Mouse (Mus musculus) lung, embryonic 15.5 days (tissue): ENCODE data around the gene Prps1. TPM values are rescaled to one million over a fixed set of nuclear protein-coding genes. Genes with fewer than 3 reads are reported as not detected.

Experiments
- ATAC-seq: fragments of 200-750 bp; cut with Nextera tagmentation; 2 replicates; pipeline ENCODE4 v1.8.0; 2017; ENCODE audit warnings: moderate number of reproducible peaks, borderline replicate concordance; ENCODE audit not compliant: low FRiP score, low TSS enrichment; ENCODE audit errors: extremely low read depth
- H3K27ac ChIP-seq: fragments of 300-500 bp; sonication (generic); 2 replicates; pipeline ENCODE4 v1.5.1; 2015; ENCODE audit warnings: moderate library complexity, mild to moderate bottlenecking, inconsistent platforms
- H3K27me3 ChIP-seq: fragments of 300-500 bp; sonication (generic); 2 replicates; pipeline ENCODE4 v1.6.1; 2015; ENCODE audit warnings: inconsistent platforms
- H3K36me3 ChIP-seq: fragments of 300-500 bp; sonication (generic); 2 replicates; pipeline ENCODE4 v1.6.1; 2015; ENCODE audit warnings: inconsistent platforms
- H3K4me1 ChIP-seq: fragments of 300-500 bp; sonication (generic); 2 replicates; pipeline ENCODE4 v1.6.1; 2015; ENCODE audit warnings: inconsistent platforms
- H3K4me2 ChIP-seq: fragments of 300-500 bp; sonication (generic); 2 replicates; pipeline ENCODE4 v1.6.1; 2015; ENCODE audit warnings: inconsistent platforms, mild to moderate bottlenecking, moderate library complexity
- H3K4me3 ChIP-seq: fragments of 300-500 bp; sonication (generic); 2 replicates; pipeline ENCODE4 v1.5.1; 2015; ENCODE audit warnings: mild to moderate bottlenecking, inconsistent platforms
- H3K9ac ChIP-seq: fragments of 300-500 bp; sonication (generic); 2 replicates; pipeline ENCODE4 v1.6.1; 2015; ENCODE audit warnings: inconsistent platforms
- H3K9me3 ChIP-seq: fragments of 300-500 bp; sonication (generic); 2 replicates; pipeline ENCODE4 v1.6.1; 2016; ENCODE audit warnings: inconsistent platforms
- WGBS: fragments of 180-500 bp; shearing (Covaris S2); methylation state at CpG from one replicate; pipeline ENCODE4 v1.1.7; 2015; 5-methylcytosine and 5-hydroxymethylcytosine counted together
- polyA plus RNA-seq: library from polyadenylated mRNA; unstranded; fragments of >200 nt; fragmentation: Nextera tagmentation; extraction: Ambion mirVana; gene quantifications from 2 replicates; pipeline ENCODE4 v1.2.1, GENCODE M21; 2015

Gene Prps1
- polyA plus RNA-seq, 1 experiment from 2014 or later: 38.1 TPM

- H3K4me3 ChIP-seq: no peak overlapping the region
- H3K9ac ChIP-seq: no peak overlapping the region
- H3K9me3 ChIP-seq: no peaks in the 10 kb centered on the region
- WGBS: 77% methylated on average over 8 of the region's 8 CpGs
- ATAC-seq: no peak
- no peak overlapping the region for H3K27ac ChIP-seq
- peaks cover 2% of the 10 kb centered on the region; the same call in 1 of the 2 replicates for H3K27me3 ChIP-seq
- 0 out of 2 replicates have a peak, but pooled peaks cover 3% of the 10 kb centered on the region for H3K4me1 ChIP-seq
- H3K4me2 ChIP-seq: no peak overlapping the region
- H3K36me3 ChIP-seq: no peaks in the 10 kb centered on the region
These were observed 61.9 kb downstream of the Prps1 start for GRCm38 (mm10) chrX:140518351-140518750.

GRCm38 (mm10) chrX:140520146-140521102, 64.0 kb downstream of the Prps1 start:
- Histone ChIP-seq H3K27ac (peak overlapping the region; percentile 74), H3K4me2 (peak overlapping the region; percentile 51), H3K9ac (no peak overlapping the region), H3K9me3 (no peaks in the 10 kb centered on the region), H3K4me3 (peak overlapping the region; percentile 12; the same call in 1 of the 2 replicates), H3K36me3 (no peaks in the 10 kb centered on the region), H3K27me3 (no peaks in the 10 kb centered on the region; the same call in 1 of the 2 replicates), H3K4me1 (0 out of 2 replicates have a peak, but pooled peaks cover 3% of the 10 kb centered on the region)
- WGBS: 19% methylated on average over 25 of the region's 25 CpGs
- ATAC-seq: peak; percentile 97

- Histone ChIP-seq H3K4me1 (0 out of 2 replicates have a peak, but pooled peaks cover 3% of the 10 kb centered on the region), H3K36me3 (no peaks in the 10 kb centered on the region), H3K27ac (no peak overlapping the region), H3K9me3 (no peaks in the 10 kb centered on the region), H3K4me2 (no peak overlapping the region), H3K27me3 (no peaks in the 10 kb centered on the region; the same call in 1 of the 2 replicates), H3K4me3 (no peak overlapping the region), H3K9ac (no peak overlapping the region)
- ATAC-seq: no peak
- 47% methylated on average over 14 of the region's 14 CpGs for WGBS
These were observed 65.8 kb downstream of the Prps1 start for GRCm38 (mm10) chrX:140522071-140522765.

- H3K4me2 ChIP-seq: no peak overlapping the region
- 0 out of 2 replicates have a peak, but pooled peaks cover 3% of the 10 kb centered on the region for H3K4me1 ChIP-seq
- 85% methylated on average over 5 of the region's 5 CpGs for whole genome bisulfite sequencing
- no peaks in the 10 kb centered on the region for H3K36me3 ChIP-seq
- H3K9ac ChIP-seq: no peak overlapping the region
- H3K27me3 ChIP-seq: no peaks in the 10 kb centered on the region; the same call in 1 of the 2 replicates
- ATAC-seq: no peak
- H3K4me3 ChIP-seq: no peak overlapping the region
- no peaks in the 10 kb centered on the region for H3K9me3 ChIP-seq
- H3K27ac ChIP-seq: no peak overlapping the region
These were observed 67.8 kb downstream of the Prps1 start for GRCm38 (mm10) chrX:140524231-140524630.

Other genes starting within 250 kb of the Prps1 start
- gene Frmpd3, start 114.3 kb upstream of the Prps1 start, polyA plus RNA-seq: 0.04 and 0.05 TPM in 2 replicates
- 103 and 111 TPM in 2 replicates for gene Tsc22d3, start 144.0 kb downstream of the Prps1 start, polyA plus RNA-seq
- gene Mid2, start 208.0 kb downstream of the Prps1 start, polyA plus RNA-seq: 6.6 and 7.8 TPM in 2 replicates